Mouse (Mus musculus): ENCODE results near the gene Zfp385b. TPM values are rescaled to one million over a fixed set of nuclear protein-coding genes. Genes with fewer than 3 reads are reported as not detected.

Zfp385b gene
- polyA plus RNA-seq, 1 experiment from 2014 or later = 6.8 TPM

DNA sequence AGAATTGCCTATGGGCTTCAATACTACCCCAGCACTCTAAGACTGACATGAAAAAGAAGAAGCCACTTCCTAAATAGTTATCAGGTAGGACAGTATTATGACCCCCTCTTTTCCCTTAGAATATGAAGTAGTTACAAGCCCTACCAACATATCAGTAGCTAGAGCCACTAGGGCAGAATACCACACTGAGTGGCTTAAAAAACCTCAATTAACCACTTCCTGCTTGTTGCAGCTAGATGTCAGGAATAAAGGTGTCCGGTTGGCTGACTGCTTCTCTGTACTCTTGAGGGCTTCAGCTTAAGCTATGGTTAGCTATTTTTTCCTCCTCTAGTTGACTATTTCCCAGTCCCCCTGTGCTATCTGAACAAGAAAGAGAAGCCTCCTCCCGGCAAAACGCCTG is 103.1 kb downstream of the Zfp385b start:
- H3K4me2 ChIP-seq (ENCODE audit: low read depth, low read length) = no peak overlapping the region
- no peaks in the 10 kb centered on the region for H3K27me3 ChIP-seq (ENCODE audit: insufficient read depth, low read length)
- ATAC-seq = no peak
- no peak overlapping the region for H3K4me3 ChIP-seq (ENCODE audit: low read depth, low read length)
- no peaks in the 10 kb centered on the region for H3K4me1 ChIP-seq (ENCODE audit: insufficient read depth)
- 38% methylated on average over 3 of the region's 3 CpGs for WGBS (ENCODE audit: insufficient replicate concordance)
- DNase-seq = no peak
- H3K9me3 ChIP-seq (ENCODE audit: low read length) = no peaks in the 10 kb centered on the region
- TF ChIP-seq CTCF (IDR thresholded peaks at IDR 0.05; ENCODE audit: low read depth) (no peak), EP300 (IDR thresholded peaks at IDR 0.05; ENCODE audit: low read depth) (no peak)
- no peak overlapping the region for H3K27ac ChIP-seq (ENCODE audit: low read depth)
- no peaks in the 10 kb centered on the region for H3K36me3 ChIP-seq (replicated peaks; ENCODE audit: insufficient read depth, low read length)
- no peak overlapping the region for H3K9ac ChIP-seq (replicated peaks)

DNA sequence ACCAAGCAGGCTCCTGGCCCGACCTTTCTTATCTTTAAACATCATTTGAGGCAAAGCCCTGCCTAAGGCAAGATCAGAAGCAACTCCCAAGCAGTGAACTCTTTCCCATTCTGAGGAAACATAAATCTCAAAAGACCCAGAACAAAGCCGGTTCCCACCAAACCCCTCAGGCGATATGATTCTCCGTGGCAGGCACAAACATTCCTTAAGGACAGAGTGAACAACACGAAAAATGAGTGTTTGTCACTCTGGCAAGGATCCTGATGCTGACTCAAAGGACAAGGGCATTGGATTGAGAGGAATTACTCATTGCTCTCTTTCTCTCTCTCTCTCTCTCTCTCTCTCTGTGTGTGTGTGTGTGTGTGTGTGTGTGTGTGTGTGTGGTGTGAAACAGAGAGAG is 105.6 kb downstream of the Zfp385b start:
- DNase-seq (no peak), ATAC-seq (no peak)
- Histone ChIP-seq H3K4me1 (ENCODE audit: insufficient read depth) (no peaks in the 10 kb centered on the region), H3K27me3 (ENCODE audit: insufficient read depth, low read length) (no peaks in the 10 kb centered on the region), H3K36me3 (replicated peaks; ENCODE audit: insufficient read depth, low read length) (no peaks in the 10 kb centered on the region), H3K4me2 (ENCODE audit: low read depth, low read length) (no peak overlapping the region), H3K9me3 (ENCODE audit: low read length) (no peaks in the 10 kb centered on the region), H3K9ac (replicated peaks) (no peak overlapping the region), H3K27ac (ENCODE audit: low read depth) (no peak overlapping the region), H3K4me3 (ENCODE audit: low read depth, low read length) (no peak overlapping the region)
- TF ChIP-seq CTCF (IDR thresholded peaks at IDR 0.05; ENCODE audit: low read depth) = no peak
- TF ChIP-seq EP300 (IDR thresholded peaks at IDR 0.05; ENCODE audit: low read depth) = no peak
- WGBS (ENCODE audit: insufficient replicate concordance) = 57% methylated on average over 5 of the region's 5 CpGs

DNA sequence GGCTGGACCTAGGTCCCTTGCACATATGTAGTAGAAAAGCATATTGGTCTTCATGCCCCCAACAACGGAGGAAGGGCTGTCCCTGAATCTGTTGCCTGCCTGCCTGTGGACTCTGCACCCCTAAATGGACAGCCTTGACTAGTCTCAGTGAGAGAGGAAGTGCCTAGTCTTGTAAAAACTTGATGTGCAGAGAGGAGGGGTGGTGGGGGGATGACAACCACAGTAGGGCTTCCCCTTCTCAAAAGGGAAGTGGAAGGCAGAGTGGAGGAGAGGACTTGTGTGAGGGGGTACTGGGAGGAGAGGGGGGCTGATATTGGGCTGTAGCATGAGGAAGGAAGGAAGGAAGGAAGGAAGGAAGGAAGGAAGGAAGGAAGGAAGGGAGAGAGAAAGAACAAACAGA is 107.7 kb downstream of the Zfp385b start:
- DNase-seq = no peak
- Histone ChIP-seq H3K9me3 (ENCODE audit: low read length) (no peaks in the 10 kb centered on the region), H3K9ac (replicated peaks) (no peak overlapping the region), H3K27me3 (ENCODE audit: insufficient read depth, low read length) (no peaks in the 10 kb centered on the region), H3K4me2 (ENCODE audit: low read depth, low read length) (no peak overlapping the region), H3K36me3 (replicated peaks; ENCODE audit: insufficient read depth, low read length) (no peaks in the 10 kb centered on the region), H3K27ac (ENCODE audit: low read depth) (no peak overlapping the region), H3K4me3 (ENCODE audit: low read depth, low read length) (no peak overlapping the region), H3K4me1 (ENCODE audit: insufficient read depth) (no peaks in the 10 kb centered on the region)
- no peak for ATAC-seq
- WGBS (ENCODE audit: insufficient replicate concordance) = 60% methylated on average over 1 of the region's 1 CpGs
- TF ChIP-seq CTCF (IDR thresholded peaks at IDR 0.05; ENCODE audit: low read depth) = no peak
- TF ChIP-seq EP300 (IDR thresholded peaks at IDR 0.05; ENCODE audit: low read depth) = no peak

DNA sequence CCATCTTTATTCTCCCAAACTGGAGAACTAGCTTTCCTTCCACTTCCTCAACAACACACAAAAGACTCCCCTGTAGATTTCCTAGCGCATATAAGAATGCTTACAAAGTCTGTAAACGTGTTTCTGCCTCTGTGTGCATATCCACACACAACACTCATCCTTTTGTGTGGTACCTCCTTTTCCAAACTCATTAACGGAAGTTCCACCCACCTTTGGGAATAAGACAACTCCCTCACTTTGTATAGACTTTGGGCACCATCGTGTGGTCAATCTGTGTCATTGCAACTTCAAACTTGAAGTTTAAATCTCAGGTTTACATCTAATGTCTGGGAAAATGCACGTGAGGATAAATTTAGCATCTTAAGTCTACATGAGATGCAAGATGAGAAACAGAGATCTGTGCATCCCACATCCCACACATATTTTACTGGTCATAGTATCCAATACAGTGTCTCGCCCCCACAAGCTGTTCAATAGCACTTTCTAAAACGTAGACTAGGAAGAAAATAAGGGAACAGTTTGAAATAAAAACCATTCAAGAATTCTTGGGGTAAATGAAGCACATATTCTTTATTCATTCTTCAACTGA is 110.1 kb downstream of the Zfp385b start:
- ATAC-seq (no peak), DNase-seq (no peak)
- no peaks in the 10 kb centered on the region for H3K36me3 ChIP-seq (replicated peaks; ENCODE audit: insufficient read depth, low read length)
- no peak overlapping the region for H3K4me3 ChIP-seq (ENCODE audit: low read depth, low read length)
- H3K27me3 ChIP-seq (ENCODE audit: insufficient read depth, low read length) = no peaks in the 10 kb centered on the region
- no peak overlapping the region for H3K4me2 ChIP-seq (ENCODE audit: low read depth, low read length)
- H3K27ac ChIP-seq (ENCODE audit: low read depth) = no peak overlapping the region
- H3K4me1 ChIP-seq (ENCODE audit: insufficient read depth) = no peaks in the 10 kb centered on the region
- H3K9me3 ChIP-seq (ENCODE audit: low read length) = no peaks in the 10 kb centered on the region
- H3K9ac ChIP-seq (replicated peaks) = no peak overlapping the region
- TF ChIP-seq EP300 (IDR thresholded peaks at IDR 0.05; ENCODE audit: low read depth) (no peak), CTCF (IDR thresholded peaks at IDR 0.05; ENCODE audit: low read depth) (peak; percentile 91)
- WGBS (ENCODE audit: insufficient replicate concordance) = 25% methylated on average over 7 of the region's 7 CpGs

DNA sequence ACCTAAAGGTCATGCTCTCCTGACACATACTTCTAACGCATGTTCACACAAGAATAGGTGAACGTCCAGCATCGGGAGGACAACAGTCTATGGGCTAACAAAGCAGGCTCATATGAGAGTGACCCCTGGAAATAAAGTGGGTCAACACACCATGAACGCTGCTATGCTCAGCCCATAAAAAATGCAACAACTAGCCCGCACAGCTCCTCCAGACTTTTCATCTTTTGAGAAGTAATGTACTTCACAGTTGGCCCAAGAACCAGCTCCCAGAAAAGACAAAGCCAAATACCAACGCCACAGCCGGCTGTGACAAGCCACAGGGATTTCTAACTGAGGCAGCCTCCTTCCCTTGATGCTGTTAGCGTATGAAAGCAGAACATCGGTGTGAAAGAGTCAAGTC is 112.3 kb downstream of the Zfp385b start:
- H3K9ac ChIP-seq (replicated peaks) = no peak overlapping the region
- H3K4me2 ChIP-seq (ENCODE audit: low read depth, low read length) = no peak overlapping the region
- no peaks in the 10 kb centered on the region for H3K27me3 ChIP-seq (ENCODE audit: insufficient read depth, low read length)
- no peak overlapping the region for H3K27ac ChIP-seq (ENCODE audit: low read depth)
- no peaks in the 10 kb centered on the region for H3K4me1 ChIP-seq (ENCODE audit: insufficient read depth)
- WGBS (ENCODE audit: insufficient replicate concordance) = 71% methylated on average over 9 of the region's 9 CpGs
- DNase-seq (no peak), ATAC-seq (no peak)
- H3K4me3 ChIP-seq (ENCODE audit: low read depth, low read length) = no peak overlapping the region
- TF ChIP-seq EP300 (IDR thresholded peaks at IDR 0.05; ENCODE audit: low read depth) = no peak
- no peak for TF ChIP-seq CTCF (IDR thresholded peaks at IDR 0.05; ENCODE audit: low read depth)
- H3K9me3 ChIP-seq (ENCODE audit: low read length) = no peaks in the 10 kb centered on the region
- no peaks in the 10 kb centered on the region for H3K36me3 ChIP-seq (replicated peaks; ENCODE audit: insufficient read depth, low read length)

DNA sequence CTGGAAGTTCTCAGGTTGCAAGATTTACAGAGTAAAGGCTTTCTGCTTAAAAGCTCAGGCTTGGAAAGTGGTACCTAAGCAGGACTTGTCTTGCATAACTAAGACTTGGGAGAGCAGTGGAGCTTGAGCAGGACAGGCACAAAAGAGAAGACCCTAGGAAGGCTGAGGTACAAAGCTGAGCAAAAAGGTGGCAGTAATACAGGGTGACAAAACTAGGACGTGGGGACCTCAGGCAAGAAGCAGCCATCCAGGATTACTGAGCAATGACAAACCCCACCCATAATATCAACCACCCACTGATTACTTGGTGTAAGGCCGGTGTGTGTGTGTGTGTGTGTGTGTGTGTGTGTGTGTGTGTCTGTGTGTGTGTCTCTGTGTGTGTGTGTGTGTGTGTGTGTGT is 114.0 kb downstream of the Zfp385b start:
- TF ChIP-seq CTCF (IDR thresholded peaks at IDR 0.05; ENCODE audit: low read depth) (no peak), EP300 (IDR thresholded peaks at IDR 0.05; ENCODE audit: low read depth) (no peak)

DNA sequence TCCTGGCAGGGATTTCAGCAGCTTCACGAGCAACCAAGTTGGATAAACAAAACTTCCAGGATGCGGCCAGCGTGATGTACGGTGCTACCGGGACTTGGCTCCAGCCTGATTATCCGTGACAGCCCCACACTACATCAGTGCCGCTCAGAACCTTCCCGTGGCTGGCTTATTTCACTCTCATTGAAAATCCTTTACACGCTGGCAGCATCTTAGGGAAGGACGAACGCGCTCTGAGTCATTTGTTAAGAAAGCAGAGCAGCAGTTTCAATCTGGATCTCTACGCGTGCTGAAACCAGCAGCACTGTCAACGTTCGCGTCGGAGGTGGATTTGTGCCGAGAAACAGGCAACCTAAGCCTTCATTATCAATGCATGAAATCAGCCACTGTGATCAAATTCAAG is 116.4 kb downstream of the Zfp385b start:
- DNase-seq (no peak), ATAC-seq (no peak)
- H3K4me3 ChIP-seq (ENCODE audit: low read depth, low read length) = no peak overlapping the region
- no peaks in the 10 kb centered on the region for H3K4me1 ChIP-seq (ENCODE audit: insufficient read depth)
- H3K9me3 ChIP-seq (ENCODE audit: low read length) = no peaks in the 10 kb centered on the region
- no peak overlapping the region for H3K9ac ChIP-seq (replicated peaks)
- TF ChIP-seq EP300 (IDR thresholded peaks at IDR 0.05; ENCODE audit: low read depth) (no peak), CTCF (IDR thresholded peaks at IDR 0.05; ENCODE audit: low read depth) (no peak)
- H3K36me3 ChIP-seq (replicated peaks; ENCODE audit: insufficient read depth, low read length) = no peaks in the 10 kb centered on the region
- H3K4me2 ChIP-seq (ENCODE audit: low read depth, low read length) = 0 out of 2 replicates have a peak overlapping the region, but pooled peaks have one; percentile 8
- no peaks in the 10 kb centered on the region for H3K27me3 ChIP-seq (ENCODE audit: insufficient read depth, low read length)
- no peak overlapping the region for H3K27ac ChIP-seq (ENCODE audit: low read depth)
- WGBS (ENCODE audit: insufficient replicate concordance) = 66% methylated on average over 19 of the region's 19 CpGs

More for the DNA sequence above, 114.0 kb downstream of the Zfp385b start:
- no peak for DNase-seq
- 68% methylated on average over 2 of the region's 2 CpGs for WGBS (ENCODE audit: insufficient replicate concordance)
- H3K4me1 ChIP-seq (ENCODE audit: insufficient read depth) = no peaks in the 10 kb centered on the region
- no peak for ATAC-seq
- H3K9ac ChIP-seq (replicated peaks) = no peak overlapping the region
- no peaks in the 10 kb centered on the region for H3K27me3 ChIP-seq (ENCODE audit: insufficient read depth, low read length)
- H3K4me2 ChIP-seq (ENCODE audit: low read depth, low read length) = no peak overlapping the region
- no peak overlapping the region for H3K27ac ChIP-seq (ENCODE audit: low read depth)
- no peak overlapping the region for H3K4me3 ChIP-seq (ENCODE audit: low read depth, low read length)
- no peaks in the 10 kb centered on the region for H3K36me3 ChIP-seq (replicated peaks; ENCODE audit: insufficient read depth, low read length)
- H3K9me3 ChIP-seq (ENCODE audit: low read length) = no peaks in the 10 kb centered on the region

Data from liver, postnatal 0 days (tissue).